Mouse (Mus musculus): Measurements from ENCODE around the gene Tmem158. TPM values are rescaled to one million over a fixed set of nuclear protein-coding genes. Genes with fewer than 3 reads are reported as not detected.
A peak's percentile ranks its signal among the peaks of the same experiment; 100 is the strongest.

Tmem158 gene
- polyA plus RNA-seq, 1 experiment from 2014 or later, result 8.8 TPM

DNA sequence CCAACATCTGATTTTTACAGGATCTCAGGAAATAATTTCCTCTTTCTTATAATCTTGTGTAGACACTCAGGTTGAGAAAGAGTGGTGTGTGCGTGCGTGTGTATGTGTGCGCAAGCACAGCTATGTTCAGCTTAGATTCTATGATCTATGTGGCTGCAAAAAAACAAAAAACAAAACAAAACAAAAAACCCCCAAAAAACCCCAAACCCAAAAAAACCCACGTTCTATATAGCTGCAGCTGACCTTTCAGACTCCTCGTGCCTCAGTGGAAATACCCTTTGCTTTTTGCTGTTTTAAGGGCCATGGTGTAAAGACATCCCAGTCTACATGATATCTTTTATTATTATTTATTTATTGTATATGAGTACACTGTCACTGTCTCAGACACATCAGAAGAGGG lies 19.4 kb downstream of the Tmem158 start:
- Histone ChIP-seq H3K36me3 (no peaks in the 10 kb centered on the region), H3K4me1 (peaks cover 15% of the 10 kb centered on the region), H3K9me3 (replicated peaks) (no peaks in the 10 kb centered on the region), H3K4me3 (replicated peaks) (no peak overlapping the region), H3K4me2 (no peak overlapping the region), H3K9ac (no peak overlapping the region), H3K27ac (no peak overlapping the region), H3K27me3 (no peaks in the 10 kb centered on the region)
- ATAC-seq (replicated peaks; ENCODE audit: low FRiP score), result no peak
- WGBS, result 91% methylated on average over 5 of the region's 5 CpGs

DNA sequence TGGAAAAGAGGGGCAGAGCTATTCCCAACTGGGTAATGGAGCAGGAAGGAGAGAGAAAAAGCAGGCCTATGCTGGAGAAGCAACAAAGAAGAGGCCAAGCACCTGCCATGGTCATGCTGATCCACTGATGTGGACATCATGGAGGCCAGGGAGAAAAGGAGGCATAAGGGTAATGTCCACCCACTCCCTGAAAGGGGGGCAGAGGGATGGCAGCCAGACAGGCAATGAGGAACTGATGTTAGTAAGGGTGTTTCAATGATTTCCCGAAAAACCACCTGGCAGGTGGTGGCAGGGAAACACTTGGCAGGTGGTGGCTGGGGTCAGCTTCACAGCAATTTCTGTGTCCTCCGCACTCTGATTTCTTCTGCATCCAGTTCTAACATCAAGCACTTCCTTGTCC lies 19.8 kb downstream of the Tmem158 start:
- 82% methylated on average over 2 of the region's 2 CpGs for WGBS
- ATAC-seq (replicated peaks; ENCODE audit: low FRiP score), result no peak
- Histone ChIP-seq H3K4me2 (no peak overlapping the region), H3K27ac (no peak overlapping the region), H3K4me3 (replicated peaks) (no peak overlapping the region), H3K36me3 (no peaks in the 10 kb centered on the region), H3K4me1 (peaks cover 15% of the 10 kb centered on the region), H3K9me3 (replicated peaks) (no peaks in the 10 kb centered on the region), H3K27me3 (no peaks in the 10 kb centered on the region), H3K9ac (no peak overlapping the region)

DNA sequence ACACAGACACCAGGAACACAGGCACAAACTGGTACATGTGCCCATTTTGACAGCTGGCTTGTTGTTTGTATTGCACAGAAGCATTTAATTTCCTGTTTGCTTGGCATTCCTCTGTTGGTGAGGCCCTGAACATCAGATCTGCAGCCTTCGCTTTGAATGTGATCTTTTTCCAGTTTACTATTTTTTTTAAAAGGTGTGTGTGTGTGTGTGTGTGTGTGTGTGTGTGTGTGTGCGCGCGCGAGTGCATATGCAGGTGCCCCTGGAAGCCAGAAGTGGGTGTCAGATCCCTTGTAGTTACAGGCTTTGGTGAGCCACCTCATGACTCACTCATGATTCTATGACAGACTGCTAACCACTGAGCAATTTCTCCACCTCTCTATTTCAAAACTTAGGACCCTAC lies 20.3 kb downstream of the Tmem158 start:
- H3K27ac ChIP-seq, result no peak overlapping the region
- ATAC-seq (replicated peaks; ENCODE audit: low FRiP score), result no peak
- no peak overlapping the region for H3K4me2 ChIP-seq
- H3K9ac ChIP-seq, result no peak overlapping the region
- no peaks in the 10 kb centered on the region for H3K9me3 ChIP-seq (replicated peaks)
- H3K36me3 ChIP-seq, result no peaks in the 10 kb centered on the region
- H3K27me3 ChIP-seq, result no peaks in the 10 kb centered on the region
- H3K4me3 ChIP-seq (replicated peaks), result no peak overlapping the region
- WGBS, result 95% methylated on average over 5 of the region's 5 CpGs
- H3K4me1 ChIP-seq, result peaks cover 15% of the 10 kb centered on the region

DNA sequence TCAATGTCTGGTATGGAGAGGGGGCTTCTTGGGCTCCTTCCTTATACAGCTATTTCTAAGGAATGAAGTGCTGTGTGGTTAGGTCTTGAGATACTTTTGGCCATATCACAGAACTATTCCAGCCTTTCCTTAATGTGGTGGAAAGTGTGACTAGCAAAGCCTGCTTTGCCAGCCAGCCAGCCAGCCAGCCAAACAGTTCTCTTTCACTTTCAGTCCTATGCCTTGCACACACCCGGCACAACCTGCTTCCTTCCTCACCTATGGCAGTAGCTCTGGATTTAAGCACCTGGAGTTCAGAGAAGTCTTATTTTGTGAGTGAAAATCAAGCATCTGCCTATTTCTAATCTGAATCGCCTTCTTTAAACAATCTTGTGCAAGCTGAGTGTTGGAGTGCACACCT lies 20.9 kb downstream of the Tmem158 start:
- WGBS, result 85% methylated on average over 2 of the region's 2 CpGs
- peaks cover 15% of the 10 kb centered on the region for H3K4me1 ChIP-seq
- H3K4me3 ChIP-seq (replicated peaks), result no peak overlapping the region
- no peak for ATAC-seq (replicated peaks; ENCODE audit: low FRiP score)
- H3K27ac ChIP-seq, result 0 out of 2 replicates have a peak overlapping the region, but pooled peaks have one; percentile 76
- H3K9me3 ChIP-seq (replicated peaks), result no peaks in the 10 kb centered on the region
- H3K27me3 ChIP-seq, result no peaks in the 10 kb centered on the region
- no peak overlapping the region for H3K9ac ChIP-seq
- no peaks in the 10 kb centered on the region for H3K36me3 ChIP-seq
- H3K4me2 ChIP-seq, result no peak overlapping the region

DNA sequence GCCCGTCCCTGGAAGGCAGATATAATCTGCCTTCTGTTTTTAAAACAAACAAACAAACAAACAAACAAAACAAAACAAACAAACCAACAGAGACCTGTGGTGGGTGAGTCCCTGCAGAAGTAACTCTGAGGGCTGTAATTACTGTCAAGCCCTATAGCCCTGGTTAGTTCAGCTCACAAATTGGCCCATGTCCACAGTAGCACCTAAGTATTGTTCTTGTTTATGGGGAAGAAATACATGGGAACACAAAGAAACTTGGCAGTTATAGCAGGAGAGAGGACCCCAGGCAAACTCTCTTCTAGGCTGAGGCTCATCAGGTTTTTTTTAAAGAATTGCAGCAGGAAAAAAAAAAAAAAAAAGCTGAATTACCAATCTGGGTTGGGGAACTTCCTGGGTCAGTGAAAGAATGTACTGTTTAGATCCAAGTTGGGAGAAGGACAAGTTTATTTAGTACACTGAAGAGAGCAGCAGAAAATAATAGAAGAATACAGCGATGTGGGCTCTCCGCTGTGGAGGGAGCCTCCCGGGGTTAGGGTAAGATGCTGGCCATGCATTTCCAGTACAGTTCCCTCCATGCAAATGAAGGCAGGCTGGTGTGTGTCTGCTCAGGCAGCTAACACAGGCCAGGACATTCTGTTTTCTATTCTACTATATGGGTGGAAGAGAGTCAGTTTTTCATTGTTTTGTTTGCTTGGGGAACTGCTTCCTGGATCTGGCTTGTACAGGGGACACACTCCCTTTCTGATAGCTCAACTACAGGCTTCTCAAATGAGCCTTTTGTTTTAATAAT lies 22.1 kb downstream of the Tmem158 start:
- ATAC-seq (replicated peaks; ENCODE audit: low FRiP score), result peak; percentile 58; the same call in 1 of the 2 replicates
- peaks cover 15% of the 10 kb centered on the region for H3K4me1 ChIP-seq
- no peaks in the 10 kb centered on the region for H3K9me3 ChIP-seq (replicated peaks)
- no peaks in the 10 kb centered on the region for H3K27me3 ChIP-seq
- H3K4me2 ChIP-seq, result no peak overlapping the region
- WGBS, result 39% methylated on average over 4 of the region's 4 CpGs
- H3K27ac ChIP-seq, result peak overlapping the region; percentile 76
- no peak overlapping the region for H3K9ac ChIP-seq
- no peak overlapping the region for H3K4me3 ChIP-seq (replicated peaks)
- H3K36me3 ChIP-seq, result no peaks in the 10 kb centered on the region

DNA sequence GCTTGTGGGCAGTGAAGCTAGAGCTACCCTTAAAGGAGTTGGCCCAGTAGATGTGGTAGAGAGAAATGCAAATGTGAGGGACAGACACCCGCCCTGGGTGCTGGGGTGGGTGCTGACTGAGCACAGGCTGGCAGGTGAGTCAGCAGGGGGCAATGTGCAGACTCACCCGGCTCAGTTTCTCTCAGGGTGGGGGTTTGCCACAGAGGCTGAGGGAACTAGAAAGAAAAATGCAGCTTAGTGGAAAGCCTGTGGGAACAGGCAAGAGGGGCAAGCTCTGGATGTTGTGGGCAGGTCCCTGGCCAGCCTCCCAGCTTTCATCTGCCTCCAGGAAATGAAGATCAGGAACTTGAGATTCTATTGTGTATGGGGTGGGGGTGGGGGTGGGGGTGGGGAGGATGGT lies 22.8 kb downstream of the Tmem158 start:
- H3K27ac ChIP-seq, result peak overlapping the region; percentile 76
- no peaks in the 10 kb centered on the region for H3K9me3 ChIP-seq (replicated peaks)
- no peak overlapping the region for H3K9ac ChIP-seq
- H3K4me2 ChIP-seq, result no peak overlapping the region
- H3K4me1 ChIP-seq, result peaks cover 15% of the 10 kb centered on the region
- H3K4me3 ChIP-seq (replicated peaks), result no peak overlapping the region
- ATAC-seq (replicated peaks; ENCODE audit: low FRiP score), result peak; percentile 69
- no peaks in the 10 kb centered on the region for H3K36me3 ChIP-seq
- WGBS, result 47% methylated on average over 2 of the region's 2 CpGs
- no peaks in the 10 kb centered on the region for H3K27me3 ChIP-seq

DNA sequence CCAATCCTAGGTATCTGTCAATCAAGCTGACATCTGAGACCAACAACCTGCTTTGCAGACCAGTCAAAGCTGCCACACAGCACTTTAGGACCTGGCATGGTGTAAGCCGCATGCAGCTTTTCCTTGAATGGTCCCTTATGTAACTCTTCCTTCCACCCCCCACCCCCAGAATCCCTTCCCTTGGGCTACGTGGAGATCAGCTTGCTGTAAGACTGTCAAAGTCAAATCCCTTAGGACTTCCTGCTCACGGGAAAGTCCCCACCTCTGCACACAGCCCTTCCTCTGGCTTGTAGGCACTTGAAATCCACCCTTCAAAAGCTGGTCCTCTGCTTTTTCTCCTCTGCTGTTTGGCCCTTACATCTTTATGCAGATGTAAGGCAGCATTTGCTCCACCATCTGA lies 24.9 kb downstream of the Tmem158 start:
- Histone ChIP-seq H3K4me1 (peaks cover 15% of the 10 kb centered on the region), H3K4me3 (replicated peaks) (no peak overlapping the region), H3K27me3 (no peaks in the 10 kb centered on the region), H3K9ac (no peak overlapping the region), H3K4me2 (no peak overlapping the region), H3K9me3 (replicated peaks) (no peaks in the 10 kb centered on the region), H3K27ac (no peak overlapping the region), H3K36me3 (no peaks in the 10 kb centered on the region)
- no peak for ATAC-seq (replicated peaks; ENCODE audit: low FRiP score)
- 36% methylated on average over 3 of the region's 3 CpGs for WGBS

DNA sequence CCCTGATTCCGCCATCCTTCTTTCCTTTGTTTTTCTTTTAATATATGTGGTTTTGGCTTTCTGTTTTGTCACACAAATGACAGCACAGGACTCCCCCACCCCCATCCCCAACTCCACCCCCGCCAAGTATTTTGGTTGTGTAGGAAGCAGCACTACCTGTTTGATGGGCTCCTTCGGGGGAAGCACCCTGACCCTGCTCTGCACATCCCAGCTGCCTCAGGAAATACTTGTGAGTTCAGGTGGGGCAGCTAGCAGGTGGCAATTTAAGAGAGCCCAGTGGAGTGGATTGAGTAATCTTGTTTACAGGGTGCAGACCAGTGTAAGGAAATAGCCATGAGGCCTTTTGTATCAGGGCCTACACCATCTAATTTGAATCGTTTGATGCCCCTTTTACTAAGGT lies 30.7 kb downstream of the Tmem158 start:
- 64% methylated on average over 4 of the region's 4 CpGs for WGBS
- Histone ChIP-seq H3K4me2 (no peak overlapping the region), H3K9me3 (replicated peaks) (no peaks in the 10 kb centered on the region), H3K27ac (no peak overlapping the region), H3K4me1 (no peaks in the 10 kb centered on the region), H3K36me3 (no peaks in the 10 kb centered on the region), H3K4me3 (replicated peaks) (no peak overlapping the region), H3K27me3 (no peaks in the 10 kb centered on the region), H3K9ac (no peak overlapping the region)
- no peak for ATAC-seq (replicated peaks; ENCODE audit: low FRiP score)

DNA sequence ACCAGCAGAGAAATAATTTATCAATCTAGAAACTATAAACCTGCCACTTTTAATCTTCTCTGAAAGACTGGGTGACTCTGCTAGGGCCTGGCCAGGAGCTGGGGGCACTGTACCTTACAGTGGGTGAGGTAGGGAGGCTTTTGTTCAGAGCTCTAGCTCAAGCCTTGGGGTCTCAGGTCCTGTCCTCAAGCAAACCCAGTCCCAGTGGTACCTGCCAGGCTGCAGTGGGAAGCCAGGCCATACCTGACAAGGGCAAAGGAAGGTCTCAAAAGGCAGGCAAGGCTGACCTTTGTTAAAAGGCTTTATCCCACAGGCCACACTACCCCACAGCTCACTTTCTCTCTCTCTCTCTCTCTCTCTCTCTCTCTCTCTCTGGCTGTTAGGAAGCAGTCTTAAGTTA lies 31.9 kb downstream of the Tmem158 start:
- no peaks in the 10 kb centered on the region for H3K27me3 ChIP-seq
- H3K4me1 ChIP-seq, result no peaks in the 10 kb centered on the region
- ATAC-seq (replicated peaks; ENCODE audit: low FRiP score), result no peak
- H3K9me3 ChIP-seq (replicated peaks), result no peaks in the 10 kb centered on the region
- H3K4me3 ChIP-seq (replicated peaks), result no peak overlapping the region
- H3K9ac ChIP-seq, result no peak overlapping the region
- no peaks in the 10 kb centered on the region for H3K36me3 ChIP-seq
- H3K4me2 ChIP-seq, result no peak overlapping the region
- no peak overlapping the region for H3K27ac ChIP-seq

DNA sequence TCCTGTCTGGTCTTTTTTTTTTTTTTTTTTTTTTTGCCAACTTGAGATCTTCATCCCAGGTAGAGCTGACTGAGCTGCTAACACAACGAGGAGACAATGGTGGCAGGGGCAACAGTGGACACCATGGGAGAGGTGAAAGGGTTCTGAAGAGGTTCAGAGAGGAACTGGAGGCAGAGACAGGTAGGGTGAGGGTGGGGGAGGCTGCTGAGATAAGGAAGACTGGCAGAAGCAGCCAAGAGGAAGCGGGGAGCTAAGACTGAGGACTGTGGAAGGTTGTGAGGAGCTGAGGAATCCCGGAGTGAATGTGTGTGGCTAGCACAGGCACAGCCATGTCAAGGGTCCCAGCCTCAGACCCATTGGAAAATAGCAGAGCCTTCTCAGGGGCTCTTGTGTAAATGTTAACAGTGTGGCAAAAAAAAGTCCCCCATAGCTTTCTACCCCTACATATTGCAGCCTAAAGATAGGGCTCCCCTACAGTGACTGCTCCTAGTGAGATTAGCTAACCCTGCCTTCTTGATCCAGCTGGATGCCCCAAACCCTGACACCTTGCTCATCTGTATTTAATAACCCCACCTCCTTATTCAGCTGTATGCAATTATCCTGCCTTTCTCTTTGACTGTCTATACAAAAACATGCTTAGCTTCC lies 33.3 kb downstream of the Tmem158 start:
- no peaks in the 10 kb centered on the region for H3K9me3 ChIP-seq (replicated peaks)
- no peaks in the 10 kb centered on the region for H3K4me1 ChIP-seq
- no peak overlapping the region for H3K4me3 ChIP-seq (replicated peaks)
- H3K27me3 ChIP-seq, result no peaks in the 10 kb centered on the region
- WGBS, result 90% methylated on average over 3 of the region's 3 CpGs
- no peaks in the 10 kb centered on the region for H3K36me3 ChIP-seq
- no peak overlapping the region for H3K4me2 ChIP-seq
- H3K9ac ChIP-seq, result no peak overlapping the region
- H3K27ac ChIP-seq, result no peak overlapping the region
- no peak for ATAC-seq (replicated peaks; ENCODE audit: low FRiP score)

DNA sequence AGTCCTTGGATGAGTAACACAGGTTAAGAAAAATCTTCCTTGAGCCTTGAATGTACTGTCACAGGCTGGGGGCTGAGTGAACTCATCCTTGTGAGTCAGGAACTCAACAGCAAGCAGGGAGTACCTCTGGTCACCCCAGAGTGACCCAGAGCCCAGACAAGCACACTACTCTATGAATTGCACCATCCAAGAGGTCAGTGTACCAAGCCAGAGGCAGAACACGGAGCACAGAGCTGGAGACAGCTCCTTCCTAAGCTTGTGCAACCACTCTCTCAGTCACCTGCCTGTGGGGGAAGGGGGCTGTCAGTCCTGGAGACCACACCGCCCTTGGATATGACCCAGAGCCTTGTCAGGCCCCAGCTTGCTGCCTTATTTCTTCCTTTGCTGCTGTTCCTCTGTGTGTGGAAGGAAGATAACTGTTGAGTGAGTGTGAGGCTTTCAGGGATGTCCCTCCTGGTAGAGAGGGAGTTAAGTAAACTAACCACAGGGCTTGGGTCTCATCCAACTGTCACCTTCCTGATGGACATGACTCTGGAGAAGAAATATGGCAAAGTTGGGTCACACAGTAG lies 35.6 kb downstream of the Tmem158 start:
- H3K4me3 ChIP-seq (replicated peaks), result no peak overlapping the region
- no peaks in the 10 kb centered on the region for H3K9me3 ChIP-seq (replicated peaks)
- 68% methylated on average over 2 of the region's 2 CpGs for WGBS
- no peaks in the 10 kb centered on the region for H3K36me3 ChIP-seq
- ATAC-seq (replicated peaks; ENCODE audit: low FRiP score), result no peak
- H3K9ac ChIP-seq, result no peak overlapping the region
- H3K27me3 ChIP-seq, result no peaks in the 10 kb centered on the region
- no peak overlapping the region for H3K4me2 ChIP-seq
- H3K27ac ChIP-seq, result no peak overlapping the region
- H3K4me1 ChIP-seq, result no peaks in the 10 kb centered on the region

DNA sequence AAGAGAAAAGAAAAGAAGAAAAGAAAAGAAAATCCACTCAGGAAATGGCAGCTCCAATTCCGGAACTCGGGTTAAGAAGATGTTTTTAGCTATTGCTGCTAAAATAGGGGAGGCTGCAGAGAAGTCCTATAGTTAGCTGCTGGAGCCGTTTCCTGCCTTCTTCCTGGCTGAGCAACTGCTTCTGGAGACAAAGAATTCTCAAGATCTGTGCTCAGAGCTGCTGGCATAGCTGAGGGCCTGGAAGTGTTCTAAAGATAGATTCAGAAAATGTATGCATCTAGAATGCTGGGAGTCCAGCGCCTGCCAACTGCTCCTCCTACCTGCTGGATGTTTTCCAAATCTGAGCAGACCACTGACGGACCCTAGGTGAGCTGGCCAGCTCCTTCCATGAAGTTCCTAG lies 40.7 kb downstream of the Tmem158 start:
- no peak overlapping the region for H3K4me2 ChIP-seq
- H3K9me3 ChIP-seq (replicated peaks), result no peaks in the 10 kb centered on the region
- H3K27ac ChIP-seq, result peak overlapping the region; percentile 71
- no peaks in the 10 kb centered on the region for H3K36me3 ChIP-seq
- H3K9ac ChIP-seq, result no peak overlapping the region
- no peak overlapping the region for H3K4me3 ChIP-seq (replicated peaks)
- 52% methylated on average over 5 of the region's 5 CpGs for WGBS
- peaks cover 17% of the 10 kb centered on the region for H3K27me3 ChIP-seq
- no peak for ATAC-seq (replicated peaks; ENCODE audit: low FRiP score)
- H3K4me1 ChIP-seq, result peaks cover 13% of the 10 kb centered on the region

Measured in kidney, embryonic 15.5 days (tissue).